Mouse (Mus musculus) thymus, adult 18-20 months (tissue): ENCODE results near the gene Trcg1.

Experiments used
- DNase-seq, 2 experiments: peaks; one replicate each; pipeline ENCODE4 v3.0.0; 2022; ENCODE audit warnings: mixed read lengths in 2 of 2

Gene Trcg1

DNA sequence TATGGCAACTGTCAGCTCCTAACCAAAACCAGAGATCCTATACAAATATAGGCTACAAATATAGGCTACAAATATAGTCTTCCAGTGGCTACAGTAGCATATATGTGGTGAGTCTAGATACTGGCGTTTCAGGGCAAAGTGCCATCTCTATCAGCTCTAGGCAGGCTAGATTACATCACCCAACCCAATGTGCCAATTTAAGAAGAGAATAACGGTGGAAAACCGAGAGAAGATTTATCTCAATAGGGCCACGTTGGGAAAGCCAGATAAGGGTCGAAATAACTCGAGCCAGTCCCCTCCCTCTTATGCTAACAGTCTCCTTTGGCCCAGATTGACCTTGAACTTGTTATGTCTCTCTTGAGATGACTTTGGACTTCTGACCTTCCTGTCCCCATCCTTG lies 3.2 kb upstream of the Trcg1 start:
- DNase-seq, result no peak

DNA sequence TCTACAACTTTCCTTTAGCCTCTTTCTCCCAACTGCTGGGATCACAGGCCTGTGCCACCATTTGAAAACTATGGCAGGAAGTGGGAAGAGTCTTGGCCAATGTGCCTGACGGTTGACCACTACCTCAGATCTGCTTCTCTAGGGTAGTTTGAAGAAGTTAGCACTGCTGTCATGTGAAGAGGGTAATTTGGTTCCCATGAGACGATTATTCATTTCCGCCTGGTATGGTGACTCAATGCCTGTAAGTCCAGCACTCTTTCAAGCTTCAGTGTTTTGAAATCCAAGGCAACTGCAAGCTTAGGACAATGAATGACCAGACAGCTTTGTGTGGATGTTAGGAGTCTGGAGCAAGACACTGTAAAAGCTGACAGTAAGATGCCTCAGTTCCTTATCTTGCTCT lies 2.6 kb upstream of the Trcg1 start:
- DNase-seq, result no peak

DNA sequence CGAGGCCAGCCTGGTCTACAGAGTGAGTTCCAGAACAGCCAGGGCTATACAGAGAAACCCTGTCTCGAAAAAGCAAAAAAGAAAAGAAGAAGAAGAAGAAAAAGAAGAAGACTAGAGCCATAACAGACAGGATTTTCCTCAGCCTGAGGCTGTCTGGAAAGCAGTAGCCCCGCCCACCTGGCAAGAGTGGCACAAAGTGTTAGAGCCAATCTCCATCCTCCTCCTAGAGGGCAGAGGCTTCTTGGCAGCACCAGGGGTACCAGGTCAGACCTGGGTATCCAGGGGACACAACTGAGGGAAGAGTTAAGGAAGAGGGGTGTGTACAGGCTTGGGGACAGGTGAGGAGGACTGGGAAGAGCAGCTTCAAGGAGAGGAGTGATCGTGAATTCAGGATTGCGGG lies 1.3 kb downstream of the Trcg1 start:
- DNase-seq, result no peak

GRCm38 (mm10) chr9:57238220-57238619 lies 1.9 kb downstream of the Trcg1 start:
- DNase-seq, result no peak

GRCm38 (mm10) chr9:57241111-57241510 lies 4.8 kb downstream of the Trcg1 start:
- no peak for DNase-seq

DNA sequence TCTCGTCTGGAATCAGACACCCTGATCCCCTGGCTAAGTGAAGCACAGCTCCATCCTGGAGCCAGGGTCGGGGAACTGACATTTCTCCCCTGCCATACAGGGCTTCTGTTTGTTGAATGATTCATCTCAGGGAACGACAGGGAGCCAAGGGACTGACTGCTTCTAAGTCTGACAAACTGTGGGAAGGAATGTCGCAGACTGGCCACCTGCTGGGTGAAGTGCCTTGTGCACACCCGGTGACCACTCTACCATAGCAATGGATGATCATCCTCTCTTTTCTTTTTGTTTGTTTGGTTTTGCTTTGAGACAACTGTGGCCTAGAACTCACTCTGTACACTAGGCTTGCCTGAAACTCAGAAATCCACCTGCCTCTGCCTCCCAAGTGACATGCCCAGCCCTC lies 6.6 kb downstream of the Trcg1 start:
- DNase-seq, result no peak

- DNase-seq, result no peak
Measured at GRCm38 (mm10) chr9:57244106-57244685, 7.8 kb downstream of the Trcg1 start.

DNA sequence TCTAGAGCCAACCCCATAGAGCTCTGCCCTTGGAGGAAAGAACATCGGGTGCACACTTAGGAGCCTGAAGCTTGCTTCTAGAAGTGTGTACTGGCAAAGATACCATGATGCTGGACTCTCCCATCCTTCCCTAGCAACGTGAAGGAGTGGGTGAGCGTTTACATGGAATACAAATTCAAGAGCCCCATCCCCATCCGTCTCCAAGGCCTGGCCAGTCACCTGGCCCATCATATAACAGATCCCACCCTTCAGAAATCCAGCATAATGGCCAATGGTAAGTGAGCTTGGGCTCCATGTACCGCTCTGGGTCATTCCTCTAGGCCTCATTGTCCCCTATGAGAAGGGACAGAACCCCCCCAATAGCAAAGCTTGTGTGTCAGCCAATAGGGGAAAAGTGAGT lies 10.1 kb downstream of the Trcg1 start:
- no peak for DNase-seq

- no peak for DNase-seq
Measured at GRCm38 (mm10) chr9:57247201-57247671, 10.9 kb downstream of the Trcg1 start.

DNA sequence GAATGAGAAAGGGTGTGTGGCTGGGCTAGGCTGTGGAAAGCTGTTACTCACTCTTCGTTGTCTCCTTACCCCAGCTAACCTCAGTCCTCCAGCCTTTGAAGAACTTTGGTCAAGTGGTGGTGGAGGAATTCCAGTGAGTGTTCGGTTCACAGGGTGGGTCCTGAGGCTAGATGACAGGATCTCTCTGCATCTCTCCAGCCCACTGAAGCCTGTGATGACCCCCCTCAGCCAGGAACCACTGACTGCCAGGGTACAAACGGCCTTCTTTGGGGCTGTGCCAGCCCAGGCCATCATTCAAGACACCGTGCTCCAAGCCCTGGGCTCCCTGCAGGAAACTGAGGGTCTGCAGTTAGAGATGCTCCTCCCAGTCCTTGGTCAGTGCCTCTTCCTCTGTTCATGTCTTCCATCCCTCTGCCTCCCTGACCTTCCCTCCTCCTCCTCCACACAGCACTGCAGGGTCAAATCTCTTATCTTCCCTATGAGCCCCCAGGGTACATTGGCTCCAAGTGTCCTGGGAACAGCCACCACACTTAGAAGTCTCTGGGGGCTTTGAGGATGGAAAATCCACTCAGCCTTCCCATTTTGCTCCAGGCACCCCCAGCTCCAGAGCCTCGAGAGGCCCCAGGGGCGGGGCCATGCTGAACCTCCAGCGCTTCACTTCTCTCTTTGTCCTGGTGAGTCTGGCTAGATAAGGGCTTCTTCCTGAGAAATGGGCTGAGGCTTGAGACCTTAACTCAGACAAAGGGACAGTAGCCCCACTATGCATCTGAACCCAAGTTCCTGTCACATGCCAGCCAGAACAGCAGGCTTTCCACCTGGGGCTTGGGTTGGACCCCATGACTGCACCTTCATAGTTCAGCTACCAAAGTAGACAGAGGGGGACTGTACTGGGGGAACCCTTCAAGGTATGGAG lies 11.9 kb downstream of the Trcg1 start:
- DNase-seq, result no peak

DNA sequence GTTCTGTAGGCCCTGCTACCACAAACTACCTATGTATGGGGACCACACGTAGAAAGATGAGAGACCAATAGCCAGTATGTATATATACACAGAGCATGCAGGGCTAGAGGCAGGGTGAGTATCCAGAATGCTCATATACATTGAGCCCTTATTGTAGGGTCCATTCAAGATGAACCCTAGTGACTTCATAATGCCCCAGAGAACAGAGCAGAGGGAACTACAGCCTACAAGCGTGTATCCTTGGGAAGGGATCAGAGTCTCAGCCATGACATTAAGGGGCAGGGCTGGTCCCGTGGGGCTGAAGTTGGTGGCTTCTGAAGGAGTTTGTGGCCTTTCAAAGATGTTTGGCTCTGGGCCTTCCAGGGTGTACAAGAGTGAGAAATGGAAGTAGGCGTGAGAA lies 13.7 kb downstream of the Trcg1 start:
- no peak for DNase-seq

DNA sequence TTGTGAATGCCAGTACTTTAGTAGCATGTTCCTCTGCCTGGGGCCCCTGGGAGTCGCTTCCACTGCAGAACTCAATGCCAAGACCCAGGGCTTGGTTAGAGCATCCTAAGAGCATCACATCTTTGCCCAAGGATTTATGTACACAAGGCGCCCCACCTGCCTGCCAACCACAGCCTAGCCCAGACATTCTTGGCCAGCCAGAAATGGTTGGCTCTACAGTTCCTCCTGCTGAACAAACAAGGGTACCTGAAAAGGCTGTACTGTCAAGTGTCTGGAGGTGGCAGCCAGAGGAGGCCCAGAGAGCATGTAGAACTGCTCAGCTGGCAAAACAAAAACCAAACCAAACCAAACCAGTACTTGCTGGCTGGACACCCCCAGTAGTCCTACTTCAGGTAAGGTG lies 14.8 kb downstream of the Trcg1 start:
- DNase-seq, result no peak

DNA sequence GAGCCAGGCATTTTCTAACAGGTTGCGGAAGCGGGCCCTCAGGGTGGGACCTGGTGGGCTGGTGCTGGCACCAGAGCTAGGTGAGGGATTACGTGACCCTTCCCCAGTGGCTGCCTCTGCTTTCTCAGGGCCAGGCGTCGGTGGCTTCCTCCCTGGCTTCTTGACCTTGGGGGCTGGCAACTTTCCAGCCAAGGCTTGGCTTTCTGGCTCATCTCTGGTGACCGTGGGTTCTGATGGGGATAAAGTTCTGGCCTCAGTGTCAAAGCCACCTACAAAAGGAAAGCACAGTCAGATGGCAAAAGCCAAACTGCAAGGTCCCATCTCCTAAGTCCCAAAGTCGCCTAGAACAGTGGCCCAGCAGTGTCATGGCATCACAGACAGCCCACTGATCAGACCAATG lies 17.7 kb downstream of the Trcg1 start:
- DNase-seq, result no peak

DNA sequence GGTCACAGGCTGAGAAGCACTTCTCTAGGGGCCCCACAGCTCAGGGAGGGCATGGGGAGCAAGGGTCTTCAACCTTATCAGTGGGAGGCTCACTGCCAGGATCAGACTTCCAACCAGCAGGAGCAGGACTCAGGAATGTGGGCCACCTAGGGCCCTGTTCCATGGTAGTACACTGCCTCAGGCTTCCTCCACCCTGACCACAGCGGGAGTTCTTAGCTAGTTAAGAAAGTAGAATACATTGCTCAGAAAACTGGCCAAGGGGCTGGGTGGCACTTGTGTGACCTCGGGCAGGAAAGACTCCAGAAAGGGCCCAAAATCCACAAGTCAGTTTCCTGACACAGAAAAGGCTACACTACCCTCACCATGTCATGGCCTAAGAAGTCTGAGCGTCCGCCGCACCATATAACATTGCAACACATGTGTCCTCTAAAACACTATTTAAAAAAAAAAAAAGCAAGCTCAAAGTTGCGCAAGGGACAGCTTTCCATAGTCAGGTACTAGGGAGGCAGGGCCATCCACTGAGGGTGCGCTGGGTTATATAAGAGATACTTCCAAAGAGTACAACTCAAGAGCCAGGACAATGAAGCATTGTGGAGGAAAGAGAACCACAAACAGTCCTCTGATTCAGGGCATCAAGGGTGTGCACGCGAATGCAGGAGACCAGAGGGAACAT lies 18.6 kb downstream of the Trcg1 start:
- no peak for DNase-seq

- no peak for DNase-seq
Measured at GRCm38 (mm10) chr9:57256309-57256708, 20.0 kb downstream of the Trcg1 start.

DNA sequence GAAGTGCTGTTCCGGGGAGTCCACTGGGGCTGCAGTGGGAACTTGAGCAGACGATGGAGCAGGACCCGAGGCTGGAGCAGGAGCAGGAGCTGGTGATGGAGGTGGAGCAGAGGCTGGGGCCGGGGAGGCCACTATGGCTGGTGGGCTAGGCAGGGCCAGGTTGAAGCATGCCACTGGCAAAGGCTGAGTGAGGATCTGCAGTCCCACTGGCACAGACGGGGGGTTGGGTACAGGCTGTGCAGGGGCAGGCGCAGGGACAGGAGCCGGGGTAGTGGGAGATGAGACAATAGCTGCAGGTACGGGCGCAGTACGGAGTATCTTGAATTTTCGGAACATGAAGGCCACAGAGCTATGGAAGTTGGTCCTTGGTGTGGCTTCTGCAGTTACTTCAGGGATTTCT lies 20.5 kb downstream of the Trcg1 start:
- DNase-seq, result no peak

- DNase-seq, result no peak
Measured at GRCm38 (mm10) chr9:57257627-57258026, 21.3 kb downstream of the Trcg1 start.

DNA sequence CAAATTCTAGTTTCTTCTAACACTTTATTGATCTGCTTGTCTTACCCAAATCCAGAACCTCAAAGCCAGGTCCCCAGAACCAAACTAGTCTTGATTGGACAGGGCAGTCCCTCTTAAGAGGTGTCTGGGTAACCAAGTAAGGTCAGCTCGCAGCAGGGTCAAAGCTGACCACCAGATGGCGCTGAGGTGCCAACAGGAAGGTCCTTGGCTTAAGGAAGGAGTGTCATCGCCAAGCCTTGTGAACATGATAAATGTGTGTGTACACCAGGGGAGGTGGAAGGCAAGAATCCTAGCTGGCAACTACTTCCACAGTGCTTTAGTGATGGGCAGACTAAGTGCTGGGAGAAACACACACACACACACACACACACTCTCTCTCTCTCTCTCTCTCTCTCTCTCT lies 23.4 kb downstream of the Trcg1 start:
- peak; percentile 78 to 80 for DNase-seq

DNA sequence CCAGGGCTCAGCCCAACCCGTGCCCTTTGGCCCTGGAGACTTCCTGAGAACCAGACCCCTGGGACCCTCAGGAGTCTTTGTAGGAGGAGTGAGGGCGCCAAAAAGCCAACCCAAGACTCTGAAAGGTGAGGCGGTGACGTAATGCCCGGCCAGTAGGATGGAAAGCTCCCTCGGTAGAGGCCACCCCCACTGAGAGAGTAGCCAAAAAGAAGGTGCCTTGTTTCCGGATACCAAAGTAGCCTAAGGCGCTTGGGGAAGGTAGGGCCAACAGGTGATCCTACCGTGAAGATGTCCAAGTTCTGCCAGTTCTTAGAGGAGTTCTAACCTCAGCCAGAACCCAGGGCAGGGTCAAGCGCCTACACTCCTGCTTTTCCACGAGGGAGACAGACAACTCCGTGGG lies 24.6 kb downstream of the Trcg1 start:
- DNase-seq, result no peak

GRCm38 (mm10) chr9:57261516-57261912 lies 25.2 kb downstream of the Trcg1 start:
- peak; percentile 65 to 73 for DNase-seq

- DNase-seq, result peak; percentile 59 to 69
Measured at GRCm38 (mm10) chr9:57261913-57262794, 25.8 kb downstream of the Trcg1 start, which contains the start of gene 1700017B05Rik. Gene 1700017B05Rik (minus strand): TSS chr9:57262612.

GRCm38 (mm10) chr9:57262795-57263684 lies 26.7 kb downstream of the Trcg1 start:
- no peak for DNase-seq
